Mouse (Mus musculus): Measurements from ENCODE around the gene Sertad1. TPM values are rescaled to one million over a fixed set of nuclear protein-coding genes. Genes with fewer than 3 reads are reported as not detected.

Gene Sertad1
- polyA plus RNA-seq, 1 experiment, result 19.4 TPM

DNA sequence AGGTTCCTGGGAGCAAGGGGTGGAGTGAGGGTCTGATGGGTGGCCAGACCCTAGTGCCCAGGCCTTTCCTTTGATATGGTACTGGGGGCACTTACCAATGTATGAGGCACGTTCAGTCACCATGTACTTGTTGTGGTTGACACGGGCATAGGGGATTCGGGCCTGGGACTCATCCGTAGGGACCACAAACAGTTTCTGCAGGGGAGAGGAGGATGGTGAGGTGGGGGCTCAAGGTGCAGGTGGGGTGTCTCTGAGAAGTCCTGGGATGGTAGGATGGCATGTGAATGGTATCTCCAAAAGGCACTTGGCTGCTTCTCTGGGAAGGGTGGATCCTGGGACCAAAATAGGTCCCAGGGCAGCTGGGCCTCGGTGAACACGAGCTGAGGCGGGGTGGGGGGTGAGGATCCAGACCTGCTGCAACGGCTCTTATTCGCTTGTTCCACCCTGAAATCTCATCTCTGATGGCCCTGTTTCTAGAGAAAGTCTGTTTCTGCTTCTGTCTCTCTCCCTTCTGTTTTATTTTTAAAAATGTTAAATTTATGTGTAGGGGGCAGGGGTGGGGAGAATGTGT lies 45.9 kb downstream of the Sertad1 start:
- Histone ChIP-seq H3K4me1 (ENCODE audit: control insufficient read depth, insufficient read depth, low read length) (no peaks in the 10 kb centered on the region), H3K27me3 (replicated peaks; ENCODE audit: control insufficient read depth, insufficient read depth, low read length) (no peaks in the 10 kb centered on the region), H3K27ac (ENCODE audit: insufficient read depth, low read depth, low read length) (no peak overlapping the region), H3K4me3 (ENCODE audit: insufficient read depth, low read depth, low read length) (no peak overlapping the region), H3K36me3 (ENCODE audit: control insufficient read depth, insufficient read depth, low read length) (no peaks in the 10 kb centered on the region)
- WGBS, result 86% methylated on average over 9 of the region's 9 CpGs
- DNase-seq, result no peak
- TF ChIP-seq CTCF (conservative IDR thresholded peaks at IDR 0.05; ENCODE audit: insufficient read depth, insufficient read length, low read depth, low read length) (no peak), POLR2A (IDR thresholded peaks at IDR 0.05; ENCODE audit: low read depth, low read length) (no peak)

DNA sequence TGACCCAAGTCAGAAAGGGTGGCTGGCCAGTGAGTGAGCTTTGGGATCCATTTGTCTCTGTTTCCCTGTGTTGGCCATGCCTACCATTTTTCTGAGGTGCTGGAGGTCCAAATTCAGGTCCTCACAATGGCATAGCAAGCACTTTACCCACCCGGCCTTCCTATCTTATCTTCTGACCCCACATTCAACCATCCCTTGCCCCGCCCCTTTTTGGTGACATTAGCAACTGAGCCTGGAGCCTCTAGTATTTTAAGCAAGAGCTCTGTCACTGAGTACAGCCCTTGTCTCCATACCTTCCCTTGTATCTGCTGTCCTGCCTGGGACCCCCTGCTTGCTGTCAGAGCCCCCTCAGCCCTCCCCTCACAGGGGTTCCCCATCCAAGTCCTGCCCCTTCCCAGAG lies 48.7 kb downstream of the Sertad1 start:
- WGBS, result 90% methylated on average over 2 of the region's 2 CpGs

DNA sequence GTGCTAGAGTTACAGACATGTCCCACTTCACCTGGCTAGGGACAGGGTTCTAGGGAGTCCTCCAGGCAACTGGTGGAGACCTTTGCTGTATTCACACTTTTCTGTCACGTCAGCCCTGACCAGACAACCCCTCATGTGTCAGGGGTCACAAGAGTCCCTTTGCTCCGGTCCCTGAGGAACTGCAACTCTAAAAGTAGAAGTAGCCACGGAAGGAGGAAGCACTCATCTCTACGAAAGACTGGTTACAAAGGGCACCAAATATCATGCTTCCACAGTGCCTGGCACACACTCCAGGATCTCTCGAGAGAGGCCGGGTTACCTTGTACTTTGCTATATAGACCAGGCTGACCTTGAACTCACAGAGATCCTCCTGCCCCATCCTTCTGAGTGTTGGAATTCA lies 49.9 kb downstream of the Sertad1 start:
- Histone ChIP-seq H3K36me3 (ENCODE audit: control insufficient read depth, insufficient read depth, low read length) (no peaks in the 10 kb centered on the region), H3K27ac (ENCODE audit: insufficient read depth, low read depth, low read length) (no peak overlapping the region), H3K4me3 (ENCODE audit: insufficient read depth, low read depth, low read length) (no peak overlapping the region), H3K27me3 (replicated peaks; ENCODE audit: control insufficient read depth, insufficient read depth, low read length) (no peaks in the 10 kb centered on the region), H3K4me1 (ENCODE audit: control insufficient read depth, insufficient read depth, low read length) (no peaks in the 10 kb centered on the region)
- DNase-seq, result no peak
- WGBS, result 89% methylated on average over 6 of the region's 6 CpGs
- TF ChIP-seq POLR2A (IDR thresholded peaks at IDR 0.05; ENCODE audit: low read depth, low read length) (no peak), CTCF (conservative IDR thresholded peaks at IDR 0.05; ENCODE audit: insufficient read depth, insufficient read length, low read depth, low read length) (no peak)

More for the DNA sequence above, 48.7 kb downstream of the Sertad1 start:
- no peak overlapping the region for H3K4me3 ChIP-seq (ENCODE audit: insufficient read depth, low read depth, low read length)
- no peaks in the 10 kb centered on the region for H3K4me1 ChIP-seq (ENCODE audit: control insufficient read depth, insufficient read depth, low read length)
- TF ChIP-seq CTCF (conservative IDR thresholded peaks at IDR 0.05; ENCODE audit: insufficient read depth, insufficient read length, low read depth, low read length) (no peak), POLR2A (IDR thresholded peaks at IDR 0.05; ENCODE audit: low read depth, low read length) (no peak)
- DNase-seq, result no peak
- no peak overlapping the region for H3K27ac ChIP-seq (ENCODE audit: insufficient read depth, low read depth, low read length)
- H3K36me3 ChIP-seq (ENCODE audit: control insufficient read depth, insufficient read depth, low read length), result no peaks in the 10 kb centered on the region
- H3K27me3 ChIP-seq (replicated peaks; ENCODE audit: control insufficient read depth, insufficient read depth, low read length), result no peaks in the 10 kb centered on the region

DNA sequence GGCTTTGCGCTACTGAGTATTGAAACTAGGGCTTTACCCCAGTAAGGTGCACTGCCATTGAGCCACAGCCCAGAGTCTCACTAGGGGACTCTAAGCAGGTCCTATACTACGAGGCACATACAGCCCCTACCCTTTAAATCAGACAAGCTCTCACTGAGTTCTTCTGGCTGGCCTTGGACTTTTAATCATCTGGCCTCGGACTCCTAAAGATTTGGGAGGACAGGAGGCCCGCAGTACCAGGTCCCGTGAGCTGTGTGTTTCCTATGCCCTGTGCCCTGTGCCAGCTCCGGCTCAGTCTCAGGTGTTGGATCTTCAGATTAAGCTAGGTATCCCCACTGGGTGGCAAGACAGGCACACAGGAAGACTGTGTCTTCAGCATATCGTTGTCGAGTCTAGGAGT lies 51.3 kb downstream of the Sertad1 start:
- DNase-seq, result no peak
- TF ChIP-seq POLR2A (IDR thresholded peaks at IDR 0.05; ENCODE audit: low read depth, low read length) (no peak), CTCF (conservative IDR thresholded peaks at IDR 0.05; ENCODE audit: insufficient read depth, insufficient read length, low read depth, low read length) (no peak)
- WGBS, result 73% methylated on average over 8 of the region's 8 CpGs
- Histone ChIP-seq H3K27ac (ENCODE audit: insufficient read depth, low read depth, low read length) (no peak overlapping the region), H3K36me3 (ENCODE audit: control insufficient read depth, insufficient read depth, low read length) (no peaks in the 10 kb centered on the region), H3K4me3 (ENCODE audit: insufficient read depth, low read depth, low read length) (no peak overlapping the region), H3K4me1 (ENCODE audit: control insufficient read depth, insufficient read depth, low read length) (no peaks in the 10 kb centered on the region), H3K27me3 (replicated peaks; ENCODE audit: control insufficient read depth, insufficient read depth, low read length) (no peaks in the 10 kb centered on the region)

DNA sequence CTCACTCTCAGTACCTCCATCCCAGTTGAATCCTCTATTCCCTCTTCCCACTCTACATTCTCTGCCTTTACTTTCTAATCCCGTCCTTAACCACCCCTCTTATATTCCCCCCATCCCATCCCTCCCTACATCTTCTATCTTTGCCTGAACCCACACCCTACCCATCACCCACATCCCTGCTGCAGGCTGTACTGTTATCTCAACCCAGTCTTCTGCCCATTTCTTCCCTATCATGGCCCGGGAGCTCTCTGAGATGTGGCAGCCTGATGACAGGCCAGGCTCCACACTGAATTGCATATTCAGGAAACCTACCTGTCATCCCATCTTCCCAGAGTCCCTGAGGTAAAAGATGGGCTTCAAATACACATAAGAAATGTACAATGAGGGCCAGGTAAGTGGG lies 52.1 kb downstream of the Sertad1 start:
- WGBS, result 85% methylated on average over 2 of the region's 2 CpGs
- no peak overlapping the region for H3K27ac ChIP-seq (ENCODE audit: insufficient read depth, low read depth, low read length)
- no peaks in the 10 kb centered on the region for H3K27me3 ChIP-seq (replicated peaks; ENCODE audit: control insufficient read depth, insufficient read depth, low read length)
- H3K4me1 ChIP-seq (ENCODE audit: control insufficient read depth, insufficient read depth, low read length), result no peaks in the 10 kb centered on the region
- TF ChIP-seq POLR2A (IDR thresholded peaks at IDR 0.05; ENCODE audit: low read depth, low read length), result no peak
- TF ChIP-seq CTCF (conservative IDR thresholded peaks at IDR 0.05; ENCODE audit: insufficient read depth, insufficient read length, low read depth, low read length), result no peak
- H3K36me3 ChIP-seq (ENCODE audit: control insufficient read depth, insufficient read depth, low read length), result no peaks in the 10 kb centered on the region
- DNase-seq, result no peak
- H3K4me3 ChIP-seq (ENCODE audit: insufficient read depth, low read depth, low read length), result no peak overlapping the region

Other genes starting within 250 kb of the Sertad1 start
- gene Numbl, start 228.5 kb upstream of the Sertad1 start, polyA plus RNA-seq (2012; rRNA removed), result 6.0 and 7.9 TPM in 2 replicates
- gene Ltbp4, start 149.2 kb upstream of the Sertad1 start, polyA plus RNA-seq (2012; rRNA removed), result 76.9 and 84.7 TPM in 2 replicates
- gene Shkbp1, start 130.9 kb upstream of the Sertad1 start, polyA plus RNA-seq (2012; rRNA removed), result 39.2 and 45.5 TPM in 2 replicates
- 0.39 TPM in 1 of 2 replicates, not detected in the other for gene Gm20479, start 129.5 kb upstream of the Sertad1 start, polyA plus RNA-seq (2012; rRNA removed)
- 0.09 and 0.12 TPM in 2 replicates for gene Sptbn4, start 39.2 kb upstream of the Sertad1 start, polyA plus RNA-seq (2012; rRNA removed)
- gene Blvrb, start 38.9 kb upstream of the Sertad1 start, polyA plus RNA-seq (2012; rRNA removed), result 47.1 and 47.8 TPM in 2 replicates
- 9.0 and 12.8 TPM in 2 replicates for gene Sertad3, start 13.1 kb upstream of the Sertad1 start, polyA plus RNA-seq (2012; rRNA removed)
- 1.2 and 1.5 TPM in 2 replicates for gene Prx, start 12.4 kb downstream of the Sertad1 start, polyA plus RNA-seq (2012; rRNA removed)
- 0.48 and 0.61 TPM in 2 replicates for gene Hipk4, start 36.4 kb downstream of the Sertad1 start, polyA plus RNA-seq (2012; rRNA removed)
- 142 and 163 TPM in 2 replicates for gene Pld3, start 66.3 kb downstream of the Sertad1 start, polyA plus RNA-seq (2012; rRNA removed)
- gene 2310022A10Rik, start 66.3 kb downstream of the Sertad1 start, polyA plus RNA-seq (2012; rRNA removed), result 16.9 and 19.3 TPM in 2 replicates
- gene Akt2, start 104.6 kb downstream of the Sertad1 start, polyA plus RNA-seq (2012; rRNA removed), result 83.9 and 89.2 TPM in 2 replicates
- gene Ttc9b, start 167.0 kb downstream of the Sertad1 start, polyA plus RNA-seq (2012; rRNA removed), result not detected in 2 replicates
- 24.6 and 26.8 TPM in 2 replicates for gene Map3k10, start 187.7 kb downstream of the Sertad1 start, polyA plus RNA-seq (2012; rRNA removed)
- 0.27 and 1.1 TPM in 2 replicates for gene Zfp607b, start 202.4 kb downstream of the Sertad1 start, polyA plus RNA-seq (2012; rRNA removed)
- gene Zfp60, start 244.5 kb downstream of the Sertad1 start, polyA plus RNA-seq (2012; rRNA removed), result 1.7 and 2.4 TPM in 2 replicates

Measured in kidney, adult 2 months (tissue).